Mouse (Mus musculus) liver, adult (tissue): ENCODE measurements around the gene Dnah17.

Experiments used
- GATA4 ChIP-seq: IDR thresholded peaks from 2 replicates; pipeline ENCODE4 v1.6.1; 2014; ENCODE audit warnings: mild to moderate bottlenecking, low read length; ENCODE audit not compliant: insufficient replicate concordance

Gene Dnah17

GRCm38 (mm10) chr11:118130534-118130933, at the start of gene Dnah17:
Gene Dnah17, minus strand, starts transcription at chr11:118130634.
- TF ChIP-seq GATA4 = no peak

GRCm38 (mm10) chr11:118180199-118180598, 49.8 kb upstream of the Dnah17 start:
- no peak for TF ChIP-seq GATA4

- no peak for TF ChIP-seq GATA4
Measured at GRCm38 (mm10) chr11:118178236-118178635, 47.8 kb upstream of the Dnah17 start.

- no peak for TF ChIP-seq GATA4
Measured at GRCm38 (mm10) chr11:118174752-118175151, 44.3 kb upstream of the Dnah17 start.

- TF ChIP-seq GATA4 = no peak
Measured at GRCm38 (mm10) chr11:118172768-118173167, 42.3 kb upstream of the Dnah17 start.

GRCm38 (mm10) chr11:118170333-118170732, 39.9 kb upstream of the Dnah17 start:
- TF ChIP-seq GATA4 = no peak

- no peak for TF ChIP-seq GATA4
Measured at GRCm38 (mm10) chr11:118168714-118169113, 38.3 kb upstream of the Dnah17 start.

GRCm38 (mm10) chr11:118166626-118167025, 36.2 kb upstream of the Dnah17 start:
- TF ChIP-seq GATA4 = no peak

GRCm38 (mm10) chr11:118165681-118166080, 35.2 kb upstream of the Dnah17 start:
- TF ChIP-seq GATA4 = no peak

- no peak for TF ChIP-seq GATA4
Measured at GRCm38 (mm10) chr11:118164566-118164965, 34.1 kb upstream of the Dnah17 start.

GRCm38 (mm10) chr11:118162245-118162644, 31.8 kb upstream of the Dnah17 start:
- TF ChIP-seq GATA4 = no peak

- TF ChIP-seq GATA4 = no peak
Measured at GRCm38 (mm10) chr11:118161240-118161639, 30.8 kb upstream of the Dnah17 start.

- TF ChIP-seq GATA4 = no peak
Measured at GRCm38 (mm10) chr11:118160763-118161162, 30.3 kb upstream of the Dnah17 start.

- no peak for TF ChIP-seq GATA4
Measured at GRCm38 (mm10) chr11:118158753-118159152, 28.3 kb upstream of the Dnah17 start.

GRCm38 (mm10) chr11:118156480-118157060, 26.1 kb upstream of the Dnah17 start:
- TF ChIP-seq GATA4 = no peak

GRCm38 (mm10) chr11:118152964-118153363, 22.5 kb upstream of the Dnah17 start:
- TF ChIP-seq GATA4 = no peak
